Mouse (Mus musculus): ENCODE results near the gene Cdipt. TPM values are rescaled to one million over a fixed set of nuclear protein-coding genes. Genes with fewer than 3 reads are reported as not detected.

Gene Cdipt
- polyA plus RNA-seq, 1 experiment from 2014 or later: 136 TPM

DNA sequence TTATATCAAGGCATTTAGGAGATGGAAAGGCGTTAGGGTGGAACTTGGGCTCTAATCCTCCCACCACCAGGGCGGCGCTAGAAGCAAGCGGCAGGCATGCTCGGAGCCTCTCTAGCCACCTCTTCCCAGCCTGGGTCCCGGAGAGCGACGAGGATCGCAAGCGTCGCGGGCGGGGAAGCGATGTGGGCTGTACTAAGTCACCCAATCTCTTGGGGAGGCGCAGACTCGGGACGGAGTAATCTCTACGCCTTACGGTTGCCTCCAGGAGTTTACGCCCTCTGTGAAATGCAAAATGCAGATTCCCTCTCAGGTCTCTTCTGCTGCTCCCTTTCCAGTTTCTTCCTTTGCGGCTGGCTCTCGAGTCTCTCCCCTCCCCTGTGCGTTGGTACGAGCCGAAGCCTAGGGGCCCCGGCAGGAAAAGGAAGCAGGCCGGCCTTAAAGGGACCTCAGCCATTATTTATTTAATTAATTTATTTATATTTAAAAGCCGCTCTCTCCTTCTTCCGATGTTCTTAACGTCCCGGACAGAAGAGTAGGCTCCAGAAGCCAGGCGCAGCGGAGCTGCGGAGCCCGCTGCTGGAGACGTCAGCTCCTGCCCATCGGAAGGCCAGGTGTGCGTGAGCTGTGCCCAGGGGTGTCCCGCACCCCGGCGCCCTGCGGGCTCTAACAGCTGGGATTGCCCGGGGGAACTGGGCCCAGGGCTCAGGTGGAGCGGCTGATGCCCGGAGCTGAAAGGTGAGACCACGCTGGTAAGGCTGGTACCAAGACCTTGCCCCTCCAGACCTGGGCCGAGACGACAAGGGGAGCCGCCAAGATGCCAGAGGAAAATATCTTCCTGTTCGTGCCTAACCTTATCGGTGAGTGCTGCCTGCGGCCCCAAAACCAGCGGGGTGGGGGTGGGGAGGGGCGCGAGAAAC is 494 bp downstream of the Cdipt start, which contains the start of gene Cdiptos:
TSS of gene Cdiptos (minus strand) at position 149 of the 917 bp plus-strand sequence.
- H3K27me3 ChIP-seq (replicated peaks): no peaks in the 10 kb centered on the region
- peak within 1 kb of the TSS; percentile 82 for H3K4me2 ChIP-seq
- peaks cover 24% of the 10 kb centered on the region for H3K36me3 ChIP-seq (replicated peaks)
- ATAC-seq (replicated peaks): peak; percentile 95
- no peaks in the 10 kb centered on the region for H3K9me3 ChIP-seq
- peaks cover 17% of the 10 kb centered on the region for H3K4me1 ChIP-seq
- 0% methylated on average over 55 of the region's 55 CpGs for WGBS
- H3K27ac ChIP-seq: peak within 1 kb of the TSS; percentile 98
- H3K4me3 ChIP-seq: peak within 1 kb of the TSS; percentile 90
- H3K9ac ChIP-seq: peak within 1 kb of the TSS; percentile 95

DNA sequence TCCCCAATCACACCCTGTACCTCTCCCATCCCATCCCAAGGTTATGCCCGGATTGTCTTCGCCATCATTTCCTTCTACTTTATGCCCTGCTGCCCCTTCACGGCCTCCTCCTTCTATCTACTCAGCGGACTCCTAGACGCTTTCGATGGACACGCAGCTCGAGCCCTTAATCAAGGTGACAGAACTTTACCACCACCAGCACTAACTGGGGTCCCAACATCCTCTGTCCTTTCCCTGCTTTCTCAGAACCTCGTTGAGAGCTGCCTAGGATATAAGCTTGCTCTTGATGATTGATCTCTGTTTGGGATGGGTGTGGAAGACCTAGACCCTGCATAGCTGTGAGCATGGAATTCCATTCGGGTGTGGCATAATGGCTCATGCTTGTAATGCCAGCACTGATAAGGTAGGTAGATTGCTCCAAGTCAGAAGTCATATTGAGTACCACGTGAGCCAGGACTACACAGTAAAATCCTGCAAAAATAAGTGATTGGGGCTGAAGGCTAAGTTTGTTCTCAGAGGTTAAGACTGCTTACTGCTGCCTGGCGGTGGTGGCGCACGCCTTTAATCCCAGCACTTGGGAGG is 1.3 kb downstream of the Cdipt start:
- WGBS: 27% methylated on average over 14 of the region's 14 CpGs

GRCm38 (mm10) chr7:126978841-126979240 is 3.1 kb downstream of the Cdipt start:
- ATAC-seq (replicated peaks): no peak
- no peak overlapping the region for H3K27ac ChIP-seq
- no peak overlapping the region for H3K4me2 ChIP-seq
- H3K9ac ChIP-seq: no peak overlapping the region
- peaks cover 17% of the 10 kb centered on the region for H3K4me1 ChIP-seq
- no peak overlapping the region for H3K4me3 ChIP-seq
- H3K36me3 ChIP-seq (replicated peaks): peaks cover 26% of the 10 kb centered on the region; the same call in 1 of the 2 replicates
- H3K9me3 ChIP-seq: no peaks in the 10 kb centered on the region
- 90% methylated on average over 6 of the region's 6 CpGs for WGBS
- H3K27me3 ChIP-seq (replicated peaks): no peaks in the 10 kb centered on the region

More for the DNA sequence above, 1.3 kb downstream of the Cdipt start:
- H3K9ac ChIP-seq: peak overlapping the region; percentile 95
- H3K4me2 ChIP-seq: peak overlapping the region; percentile 82
- no peaks in the 10 kb centered on the region for H3K27me3 ChIP-seq (replicated peaks)
- H3K9me3 ChIP-seq: no peaks in the 10 kb centered on the region
- H3K4me3 ChIP-seq: peak overlapping the region; percentile 90
- peaks cover 17% of the 10 kb centered on the region for H3K4me1 ChIP-seq
- peaks cover 26% of the 10 kb centered on the region; the same call in 1 of the 2 replicates for H3K36me3 ChIP-seq (replicated peaks)
- ATAC-seq (replicated peaks): no peak
- H3K27ac ChIP-seq: peak overlapping the region; percentile 98

- 84% methylated on average over 2 of the region's 2 CpGs for WGBS
- Histone ChIP-seq H3K4me3 (no peak overlapping the region), H3K9me3 (no peaks in the 10 kb centered on the region)
Measured at GRCm38 (mm10) chr7:126981601-126982000, 5.9 kb downstream of the Cdipt start.

DNA sequence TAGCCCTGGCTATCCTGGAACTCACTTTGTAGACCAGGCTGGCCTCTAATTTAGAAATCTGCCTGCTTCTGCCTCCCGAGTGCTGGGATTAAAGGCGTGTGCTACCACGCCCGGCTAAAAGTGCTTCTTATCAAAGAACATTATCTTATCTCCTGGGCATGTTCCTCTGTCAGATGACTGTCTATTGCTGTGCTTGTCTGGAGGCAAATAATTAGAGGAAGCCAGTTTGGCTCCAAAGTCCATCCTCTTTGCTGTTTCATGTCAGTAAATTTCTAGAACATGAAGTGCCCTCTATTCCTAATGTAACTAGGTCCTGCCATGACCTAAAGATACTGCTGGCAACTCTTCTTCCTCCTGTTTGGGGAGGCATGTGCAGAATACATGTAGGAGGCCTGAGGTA is 6.3 kb downstream of the Cdipt start:
- Histone ChIP-seq H3K9ac (no peak overlapping the region), H3K36me3 (replicated peaks) (peaks cover 26% of the 10 kb centered on the region; the same call in 1 of the 2 replicates), H3K4me3 (no peak overlapping the region), H3K27me3 (replicated peaks) (no peaks in the 10 kb centered on the region), H3K27ac (no peak overlapping the region), H3K4me1 (peaks cover 15% of the 10 kb centered on the region), H3K9me3 (no peaks in the 10 kb centered on the region), H3K4me2 (no peak overlapping the region)
- 90% methylated on average over 4 of the region's 4 CpGs for WGBS
- ATAC-seq (replicated peaks): no peak

More at GRCm38 (mm10) chr7:126981601-126982000, 5.9 kb downstream of the Cdipt start:
- peaks cover 26% of the 10 kb centered on the region; the same call in 1 of the 2 replicates for H3K36me3 ChIP-seq (replicated peaks)
- H3K4me2 ChIP-seq: no peak overlapping the region
- no peaks in the 10 kb centered on the region for H3K27me3 ChIP-seq (replicated peaks)
- ATAC-seq (replicated peaks): no peak
- H3K9ac ChIP-seq: no peak overlapping the region
- H3K27ac ChIP-seq: no peak overlapping the region
- peaks cover 17% of the 10 kb centered on the region for H3K4me1 ChIP-seq

GRCm38 (mm10) chr7:126983113-126983512 is 7.4 kb downstream of the Cdipt start:
- 88% methylated on average over 7 of the region's 7 CpGs for WGBS
- H3K36me3 ChIP-seq (replicated peaks): peaks cover 24% of the 10 kb centered on the region; the same call in 1 of the 2 replicates
- H3K27me3 ChIP-seq (replicated peaks): no peaks in the 10 kb centered on the region
- H3K4me2 ChIP-seq: no peak overlapping the region
- H3K27ac ChIP-seq: no peak overlapping the region
- no peak overlapping the region for H3K9ac ChIP-seq
- ATAC-seq (replicated peaks): no peak
- no peak overlapping the region for H3K4me3 ChIP-seq
- H3K9me3 ChIP-seq: no peaks in the 10 kb centered on the region
- peaks cover 4% of the 10 kb centered on the region; the same call in 1 of the 2 replicates for H3K4me1 ChIP-seq

DNA sequence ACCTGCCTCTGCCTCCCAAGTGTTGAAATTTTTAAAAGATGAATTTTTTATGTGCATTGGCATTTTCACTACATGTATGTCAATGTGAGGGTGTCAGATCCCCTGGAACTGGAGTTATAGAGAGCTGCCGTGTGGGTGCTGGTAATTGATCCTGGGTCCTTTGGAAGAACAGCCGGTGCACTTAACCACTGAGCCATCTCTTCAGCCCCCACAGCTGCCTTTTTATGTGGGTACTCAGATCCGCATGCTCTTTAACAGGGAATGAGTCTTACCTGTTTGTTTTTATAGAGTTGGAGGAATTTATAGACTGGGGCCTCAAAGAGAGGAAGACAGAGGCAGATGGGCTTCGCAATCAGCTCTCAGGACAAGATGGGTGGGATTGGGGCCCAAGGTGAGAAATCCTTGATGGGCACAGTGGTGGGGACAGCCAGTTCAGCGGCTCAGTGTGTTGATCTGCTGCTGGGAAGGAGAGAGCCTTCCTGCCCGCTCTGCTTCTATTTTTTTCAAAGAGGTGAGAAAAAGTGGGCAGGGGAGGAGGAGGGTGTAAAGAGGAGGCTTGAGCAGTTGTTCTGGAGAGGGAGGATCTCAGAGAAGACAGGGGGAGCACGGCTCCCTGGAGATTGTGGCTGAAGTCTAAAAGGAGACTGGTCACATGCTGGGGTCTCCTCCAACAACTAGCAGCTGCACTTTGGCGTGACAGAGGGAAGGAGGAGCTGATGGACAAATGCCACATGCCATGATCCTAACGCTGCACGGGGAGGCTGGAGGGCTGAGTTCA is 9.1 kb downstream of the Cdipt start:
- no peaks in the 10 kb centered on the region for H3K9me3 ChIP-seq
- H3K27me3 ChIP-seq (replicated peaks): no peaks in the 10 kb centered on the region
- no peak overlapping the region for H3K9ac ChIP-seq
- H3K4me3 ChIP-seq: no peak overlapping the region
- H3K4me1 ChIP-seq: no peaks in the 10 kb centered on the region
- H3K4me2 ChIP-seq: no peak overlapping the region
- peaks cover 7% of the 10 kb centered on the region; the same call in 1 of the 2 replicates for H3K36me3 ChIP-seq (replicated peaks)
- ATAC-seq (replicated peaks): no peak
- 65% methylated on average over 10 of the region's 10 CpGs for WGBS
- no peak overlapping the region for H3K27ac ChIP-seq

DNA sequence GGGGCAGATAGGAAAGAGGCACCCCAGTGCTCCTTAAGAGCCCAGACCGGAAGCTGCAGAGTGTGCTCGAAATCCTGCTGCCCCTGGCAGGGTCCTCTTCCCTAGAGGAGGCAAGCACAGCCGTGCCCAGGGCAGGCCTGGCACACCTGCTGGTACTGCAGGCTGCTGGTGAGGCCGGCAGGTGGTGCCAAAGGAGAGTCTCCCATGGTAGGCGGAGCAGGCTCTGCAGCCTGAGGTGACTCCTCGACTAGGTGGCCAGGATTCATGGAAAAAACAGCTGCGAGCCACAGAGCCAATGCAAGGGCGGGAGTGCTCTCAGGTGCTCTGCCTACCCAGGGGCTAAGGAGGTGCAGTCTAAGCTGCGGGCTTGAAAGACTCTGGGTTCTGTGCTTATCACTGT is 10.6 kb downstream of the Cdipt start:
- WGBS: 41% methylated on average over 9 of the region's 9 CpGs

DNA sequence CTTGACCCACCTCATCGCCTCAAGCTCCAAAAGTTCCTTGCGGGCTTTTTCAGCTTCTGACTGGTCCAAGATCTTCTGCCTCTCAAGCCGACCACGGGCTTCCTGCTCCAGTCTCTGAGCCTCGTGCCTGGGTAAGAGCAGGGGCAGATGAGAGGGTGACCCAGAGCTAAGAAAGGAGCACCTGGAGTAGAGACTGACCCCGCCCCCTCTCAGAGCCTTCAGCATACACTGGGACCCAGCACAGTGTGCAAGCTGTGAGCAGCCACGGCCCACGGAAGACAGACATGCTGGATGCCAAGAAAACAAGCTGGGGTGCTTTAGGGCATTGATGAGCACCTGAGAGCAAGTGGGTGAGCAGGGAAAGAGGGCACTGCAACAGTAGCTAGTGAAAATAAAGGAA is 13.1 kb downstream of the Cdipt start:
- no peak for ATAC-seq (replicated peaks)
- Histone ChIP-seq H3K9me3 (no peaks in the 10 kb centered on the region), H3K36me3 (replicated peaks) (no peaks in the 10 kb centered on the region), H3K27ac (no peak overlapping the region), H3K4me2 (no peak overlapping the region), H3K9ac (no peak overlapping the region), H3K4me3 (no peak overlapping the region), H3K4me1 (no peaks in the 10 kb centered on the region), H3K27me3 (replicated peaks) (no peaks in the 10 kb centered on the region)
- 72% methylated on average over 8 of the region's 8 CpGs for WGBS

More for the DNA sequence above, 10.6 kb downstream of the Cdipt start:
- no peaks in the 10 kb centered on the region for H3K27me3 ChIP-seq (replicated peaks)
- no peak overlapping the region for H3K4me2 ChIP-seq
- no peaks in the 10 kb centered on the region for H3K9me3 ChIP-seq
- H3K27ac ChIP-seq: no peak overlapping the region
- no peaks in the 10 kb centered on the region for H3K4me1 ChIP-seq
- H3K9ac ChIP-seq: no peak overlapping the region
- ATAC-seq (replicated peaks): no peak
- H3K36me3 ChIP-seq (replicated peaks): 0 out of 2 replicates have a peak, but pooled peaks cover 2% of the 10 kb centered on the region
- no peak overlapping the region for H3K4me3 ChIP-seq

GRCm38 (mm10) chr7:126996449-126996848 is 20.7 kb downstream of the Cdipt start:
- Histone ChIP-seq H3K4me3 (no peak overlapping the region), H3K27ac (no peak overlapping the region), H3K27me3 (replicated peaks) (no peaks in the 10 kb centered on the region), H3K9me3 (no peaks in the 10 kb centered on the region), H3K4me1 (no peaks in the 10 kb centered on the region), H3K9ac (no peak overlapping the region), H3K36me3 (replicated peaks) (no peaks in the 10 kb centered on the region), H3K4me2 (no peak overlapping the region)
- no peak for ATAC-seq (replicated peaks)
- 82% methylated on average over 4 of the region's 4 CpGs for WGBS

DNA sequence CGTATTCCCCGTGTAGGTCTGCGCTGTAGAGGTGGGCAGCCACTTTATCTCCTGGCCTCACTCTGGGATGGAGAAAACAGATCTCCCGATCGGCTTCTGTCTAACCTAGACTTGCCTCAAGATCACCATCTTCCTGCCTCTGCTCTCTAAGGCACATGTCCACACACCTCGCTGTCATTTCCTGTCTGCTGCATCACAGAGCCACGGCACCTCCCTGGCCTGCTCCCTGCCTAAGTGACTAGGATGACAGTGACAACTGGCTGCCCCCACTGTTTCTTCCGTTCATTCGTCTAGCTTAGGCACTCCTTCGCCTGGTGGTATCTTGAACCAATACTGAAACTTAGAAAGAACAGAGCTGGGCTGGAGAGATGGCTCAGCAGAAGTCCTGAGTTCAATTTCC is 23.9 kb downstream of the Cdipt start:
- Histone ChIP-seq H3K27me3 (replicated peaks) (no peaks in the 10 kb centered on the region), H3K9ac (no peak overlapping the region), H3K4me1 (no peaks in the 10 kb centered on the region), H3K4me2 (no peak overlapping the region), H3K9me3 (no peaks in the 10 kb centered on the region), H3K27ac (no peak overlapping the region), H3K4me3 (no peak overlapping the region), H3K36me3 (replicated peaks) (no peaks in the 10 kb centered on the region)
- ATAC-seq (replicated peaks): no peak
- WGBS: 85% methylated on average over 10 of the region's 10 CpGs

DNA sequence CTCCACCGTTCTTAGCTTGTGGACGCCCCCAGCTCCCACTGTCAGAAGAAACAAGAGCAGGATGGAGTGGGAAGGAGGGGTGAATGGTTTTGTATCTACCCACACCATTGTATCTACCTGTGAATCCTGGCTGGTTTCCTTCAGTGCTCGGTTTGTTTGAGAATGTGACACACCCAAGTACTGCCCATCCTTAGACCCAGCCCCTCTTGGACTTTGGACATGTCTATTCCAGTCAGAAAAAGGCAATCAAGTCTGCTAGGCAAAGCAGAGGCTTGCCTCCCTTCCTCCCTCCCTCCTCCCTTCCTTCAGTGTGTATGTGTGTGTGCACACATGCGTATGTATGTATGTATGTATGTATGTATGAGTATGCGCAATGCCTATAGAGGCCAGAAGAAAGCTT is 27.9 kb downstream of the Cdipt start:
- H3K4me2 ChIP-seq: no peak overlapping the region
- no peaks in the 10 kb centered on the region for H3K4me1 ChIP-seq
- 94% methylated on average over 5 of the region's 5 CpGs for WGBS
- H3K9ac ChIP-seq: no peak overlapping the region
- no peak overlapping the region for H3K4me3 ChIP-seq
- no peak overlapping the region for H3K27ac ChIP-seq
- no peak for ATAC-seq (replicated peaks)
- H3K27me3 ChIP-seq (replicated peaks): no peaks in the 10 kb centered on the region
- H3K36me3 ChIP-seq (replicated peaks): no peaks in the 10 kb centered on the region
- H3K9me3 ChIP-seq: no peaks in the 10 kb centered on the region

Data from midbrain, embryonic 15.5 days (tissue).